Mouse (Mus musculus): ENCODE data around the gene Klf3. TPM values are rescaled to one million over a fixed set of nuclear protein-coding genes. Genes with fewer than 3 reads are reported as not detected.

The Klf3 gene
- total RNA-seq (2014; fragmentation: Nextera tagmentation) (101 and 120 TPM in 2 replicates), total RNA-seq (2017) (34.4 and 37.4 TPM in 2 replicates)

DNA sequence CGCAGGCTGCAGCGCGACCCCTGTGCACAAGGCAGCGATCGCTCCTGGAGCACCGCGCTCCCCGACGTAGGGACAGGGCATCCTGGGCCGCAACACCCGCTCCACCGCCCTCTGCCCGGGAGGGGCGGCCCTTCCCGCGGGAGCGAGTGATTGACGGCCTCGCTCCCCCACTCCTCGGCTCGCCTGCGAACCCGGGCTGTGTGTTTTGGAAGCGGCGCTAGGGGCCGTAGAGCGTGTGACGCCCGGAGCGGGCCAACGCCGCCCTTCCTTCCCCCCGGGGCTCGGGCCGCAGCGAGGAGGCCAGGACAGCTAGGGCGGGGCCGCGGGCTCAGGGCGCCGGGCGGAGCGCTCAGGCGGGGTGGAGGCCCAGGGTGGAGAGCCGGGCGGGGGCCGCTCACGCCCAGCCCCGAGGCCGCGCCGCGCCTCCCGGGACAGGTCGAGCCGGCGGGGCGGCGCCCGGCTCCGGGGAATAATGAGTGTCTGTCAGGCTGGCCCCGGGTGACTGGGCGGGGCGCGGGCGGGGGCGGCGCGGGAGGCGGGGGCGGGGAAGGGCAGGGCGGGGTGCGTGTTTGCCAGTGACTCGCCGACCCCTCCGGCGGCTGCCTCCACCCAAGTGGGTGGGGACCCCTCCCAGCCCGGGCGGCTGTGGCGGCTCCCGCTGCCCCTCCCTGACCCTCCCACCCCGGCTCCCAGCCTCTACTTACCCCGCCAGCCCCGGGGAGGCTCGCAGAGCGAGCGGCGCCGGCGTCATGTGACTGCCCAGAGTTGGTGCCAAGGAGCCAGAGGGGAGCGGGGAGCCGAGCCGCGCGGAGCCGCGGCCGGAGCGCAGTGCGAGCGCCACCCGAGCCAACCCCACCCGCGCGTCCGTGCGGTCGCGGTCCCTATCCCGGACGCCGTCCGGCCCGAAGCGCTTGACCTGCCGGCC is at the start of gene Klf3:
TSS of gene Klf3 (plus strand) at position 594 of the 925 bp plus-strand sequence.
- ATAC-seq (replicated peaks; ENCODE audit: low FRiP score, low TSS enrichment, poor library complexity, severe bottlenecking): peak; percentile 81

DNA sequence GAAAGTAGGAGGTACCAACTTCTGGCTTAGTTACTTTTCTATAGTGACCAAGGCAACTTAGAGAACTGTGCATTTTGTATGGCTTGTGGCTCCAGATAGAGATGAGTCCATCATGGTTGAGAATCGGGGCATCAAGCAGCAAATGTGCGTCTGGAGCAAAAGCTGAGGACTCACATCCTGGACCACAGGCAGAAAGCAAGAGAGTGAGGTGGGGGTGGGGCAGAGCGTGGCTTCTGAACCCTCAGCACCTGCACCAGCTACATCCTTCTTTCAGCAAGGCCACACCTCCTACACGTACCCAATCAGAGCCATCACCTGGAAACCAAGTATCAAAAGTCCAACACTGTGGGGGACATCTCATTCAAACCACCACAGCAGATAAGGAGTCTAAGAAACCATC is 40.9 kb upstream of the Klf3 start:
- ATAC-seq (replicated peaks; ENCODE audit: low FRiP score, low TSS enrichment, poor library complexity, severe bottlenecking): no peak

DNA sequence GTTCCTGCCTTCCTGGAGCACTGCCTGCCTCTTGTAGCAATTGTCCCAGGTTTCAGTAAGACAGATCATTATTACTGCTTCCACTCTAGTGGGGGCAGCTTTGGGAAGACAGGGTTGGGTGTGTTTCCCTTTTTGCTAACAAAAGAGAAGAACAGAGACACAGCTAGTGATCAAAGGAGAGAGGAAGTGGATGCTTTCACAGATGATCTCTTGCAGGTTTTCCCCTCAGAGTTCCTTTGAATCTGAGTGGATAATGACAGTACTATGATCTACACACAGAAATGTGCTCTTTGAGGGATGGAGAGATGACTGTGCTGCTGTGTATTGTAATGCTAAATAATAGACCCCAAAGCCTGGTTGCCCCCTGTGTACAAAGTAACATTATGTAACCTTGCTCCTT is 38.7 kb upstream of the Klf3 start:
- no peak for ATAC-seq (replicated peaks; ENCODE audit: low FRiP score, low TSS enrichment, poor library complexity, severe bottlenecking)

DNA sequence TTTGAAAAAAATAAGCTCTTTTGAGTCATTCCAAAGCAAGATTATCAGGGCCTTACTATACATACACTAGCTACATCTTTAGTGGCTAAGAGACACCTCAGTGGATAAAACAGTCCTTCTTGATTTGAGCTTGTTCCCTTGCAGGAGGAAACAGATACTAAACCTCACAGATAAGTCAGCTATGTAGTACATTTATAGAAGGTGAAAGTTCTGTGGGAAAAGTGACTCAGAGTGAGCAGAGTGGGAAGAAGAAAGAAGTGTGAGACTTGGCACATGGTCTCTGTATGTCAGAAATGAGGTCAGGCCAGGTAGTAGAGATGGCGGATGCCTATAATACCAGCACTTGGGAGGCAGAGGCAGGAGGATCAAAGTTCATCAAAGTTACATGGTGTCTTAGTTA is 37.4 kb upstream of the Klf3 start:
- ATAC-seq (replicated peaks; ENCODE audit: low FRiP score, low TSS enrichment, poor library complexity, severe bottlenecking): no peak

DNA sequence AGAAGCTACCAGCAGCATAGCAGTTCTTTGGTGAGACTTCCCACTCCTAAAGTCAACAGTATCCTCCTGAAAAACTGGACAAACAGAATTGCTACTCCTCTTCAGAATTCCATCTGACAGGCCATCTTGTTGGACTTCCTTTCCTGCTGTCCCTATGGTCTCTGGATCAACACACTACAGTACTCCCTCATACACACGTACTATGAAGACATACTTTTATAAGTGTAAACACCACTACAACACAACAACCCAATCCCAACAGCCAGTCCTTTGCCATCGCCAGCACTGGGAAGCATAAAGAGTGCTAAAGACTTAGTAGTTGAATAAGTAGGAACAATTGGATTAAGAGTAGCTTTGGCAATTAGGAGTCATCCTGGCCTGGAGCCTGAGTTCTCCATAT is 36.6 kb upstream of the Klf3 start:
- ATAC-seq (replicated peaks; ENCODE audit: low FRiP score, low TSS enrichment, poor library complexity, severe bottlenecking): no peak

DNA sequence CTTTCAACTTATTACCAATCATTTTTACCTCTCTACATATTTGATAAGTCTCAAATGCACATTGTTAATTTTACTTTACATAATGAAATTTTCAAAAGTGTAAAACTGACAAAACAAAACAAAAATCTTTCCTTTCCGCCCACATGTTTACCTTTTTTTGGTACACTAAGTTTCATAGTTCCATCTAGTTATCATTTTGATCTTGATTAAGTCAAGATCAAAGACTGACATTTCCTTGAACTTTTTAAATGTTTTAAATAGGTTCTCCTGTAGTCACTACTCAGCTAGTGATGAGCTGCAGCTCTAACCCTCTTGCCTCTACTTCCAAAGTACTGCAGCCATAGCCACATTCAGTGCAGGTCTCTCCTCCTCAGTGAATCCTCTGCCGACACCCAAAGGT is 31.6 kb upstream of the Klf3 start:
- no peak for ATAC-seq (replicated peaks; ENCODE audit: low FRiP score, low TSS enrichment, poor library complexity, severe bottlenecking)

DNA sequence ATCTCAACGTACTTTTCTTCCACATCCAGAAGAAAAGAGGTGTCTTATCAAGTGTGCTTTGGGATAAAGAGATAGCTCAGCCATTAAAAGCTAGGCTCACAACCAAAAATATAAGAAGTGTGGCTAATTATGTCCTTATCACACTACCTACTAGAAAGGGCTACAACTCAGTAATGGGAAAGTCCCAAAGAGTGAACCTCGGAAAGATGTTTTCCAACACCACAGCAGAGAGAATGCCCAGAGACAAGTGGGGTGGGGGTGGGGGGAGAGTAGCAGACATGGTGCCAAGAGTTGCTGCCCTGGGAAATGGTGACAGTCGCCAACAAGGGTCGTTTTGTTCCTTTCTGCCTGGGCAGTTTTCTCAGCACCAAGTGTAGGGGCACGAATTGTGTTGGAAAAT is 25.0 kb upstream of the Klf3 start:
- no peak for ATAC-seq (replicated peaks; ENCODE audit: low FRiP score, low TSS enrichment, poor library complexity, severe bottlenecking)

DNA sequence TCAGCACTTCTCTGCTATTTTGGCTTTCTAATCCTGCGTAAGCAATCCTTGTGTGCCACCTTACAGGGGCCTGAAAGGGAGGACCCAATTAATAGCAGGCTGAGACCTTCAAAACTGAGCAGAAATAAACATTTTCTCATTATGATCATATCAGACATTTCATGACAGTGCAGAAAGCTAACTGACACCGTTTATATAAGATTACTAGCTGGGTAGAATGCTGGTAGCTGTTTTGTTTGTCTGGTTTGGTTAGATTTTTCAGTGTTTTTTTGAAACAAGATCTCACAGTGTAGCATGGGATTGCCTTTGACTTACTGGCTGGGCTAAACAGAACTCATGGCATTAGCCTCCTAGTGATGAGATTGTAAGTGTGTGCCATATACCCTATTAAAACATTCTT is 23.9 kb upstream of the Klf3 start:
- peak; percentile 77 for ATAC-seq (replicated peaks; ENCODE audit: low FRiP score, low TSS enrichment, poor library complexity, severe bottlenecking)

DNA sequence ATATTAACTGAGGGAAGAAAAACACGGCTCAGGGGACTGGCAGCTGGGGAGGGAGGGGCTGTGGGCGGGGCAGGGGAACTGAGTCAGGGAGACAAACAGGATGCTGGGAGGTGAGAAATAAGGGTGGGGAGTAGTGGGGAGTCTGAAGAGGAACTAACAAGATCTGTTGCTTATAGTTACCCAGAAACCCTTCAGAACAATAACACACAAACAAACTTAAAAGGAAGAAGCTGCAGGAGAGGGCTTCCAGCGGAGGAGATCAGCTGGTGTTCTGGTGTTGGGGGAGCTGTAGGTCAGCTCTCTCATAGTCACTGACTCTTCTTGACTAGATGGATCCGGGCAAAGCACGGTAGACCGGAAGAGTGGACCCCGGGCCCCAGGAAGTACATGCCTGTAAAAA is 22.4 kb upstream of the Klf3 start:
- 0 out of 2 replicates have a peak, but pooled peaks have one; percentile 35 for ATAC-seq (replicated peaks; ENCODE audit: low FRiP score, low TSS enrichment, poor library complexity, severe bottlenecking)

DNA sequence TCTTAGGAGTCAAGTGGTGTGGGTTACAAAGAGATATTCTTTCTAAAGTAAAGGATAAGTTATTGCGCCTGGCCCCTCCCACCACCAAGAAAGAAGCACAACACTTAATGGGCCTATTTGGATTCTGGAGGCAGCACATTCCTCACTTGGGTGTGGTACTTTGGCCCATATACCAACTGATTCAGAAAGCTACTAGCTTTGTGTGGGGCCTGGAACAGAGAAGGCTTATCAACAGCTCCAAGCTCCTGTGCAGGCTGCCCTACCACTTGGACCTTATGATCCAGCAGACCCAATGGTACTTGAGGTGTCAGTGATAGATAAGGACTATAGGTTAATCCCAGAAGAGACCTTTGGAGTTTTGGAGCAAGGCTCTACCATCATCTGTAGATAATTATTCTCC is 15.0 kb upstream of the Klf3 start:
- 0 out of 2 replicates have a peak, but pooled peaks have one; percentile 26 for ATAC-seq (replicated peaks; ENCODE audit: low FRiP score, low TSS enrichment, poor library complexity, severe bottlenecking)

DNA sequence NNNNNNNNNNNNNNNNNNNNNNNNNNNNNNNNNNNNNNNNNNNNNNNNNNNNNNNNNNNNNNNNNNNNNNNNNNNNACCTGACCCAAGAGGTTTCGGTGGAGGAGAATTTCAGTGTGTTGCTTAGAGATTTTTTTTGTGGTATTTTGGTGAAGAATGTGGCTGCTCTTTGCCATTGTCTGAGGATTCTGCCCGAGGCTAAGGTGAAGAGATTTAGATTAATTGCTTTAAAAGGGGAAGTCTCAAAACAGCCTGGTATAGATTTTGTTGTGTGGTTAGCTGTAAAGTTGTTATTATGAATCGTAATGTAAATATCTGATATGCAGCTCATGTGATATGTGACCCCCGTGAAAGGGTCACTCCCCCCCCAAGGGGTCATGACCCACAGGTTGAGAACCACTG is 5.0 kb upstream of the Klf3 start:
- no peak for ATAC-seq (replicated peaks; ENCODE audit: low FRiP score, low TSS enrichment, poor library complexity, severe bottlenecking)

DNA sequence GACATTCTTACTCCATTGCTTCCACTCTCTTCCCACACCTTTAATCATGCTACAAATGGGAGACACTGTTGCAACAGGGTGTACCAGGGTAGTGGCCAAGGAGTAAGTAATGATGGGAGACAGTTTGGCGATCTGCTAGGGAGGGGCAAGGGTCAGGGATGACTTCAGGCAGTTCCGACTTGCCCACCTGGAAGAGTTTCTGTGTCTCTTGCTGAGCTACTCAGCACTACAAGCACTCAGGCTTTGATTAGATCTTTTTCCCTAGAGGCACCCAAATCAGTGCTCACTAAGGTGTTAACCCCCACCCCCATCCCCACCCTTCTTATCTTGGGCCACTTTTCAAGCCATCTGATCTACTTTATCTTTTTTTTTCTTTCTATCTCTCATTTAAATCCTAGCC is 1.6 kb upstream of the Klf3 start:
- no peak for ATAC-seq (replicated peaks; ENCODE audit: low FRiP score, low TSS enrichment, poor library complexity, severe bottlenecking)

DNA sequence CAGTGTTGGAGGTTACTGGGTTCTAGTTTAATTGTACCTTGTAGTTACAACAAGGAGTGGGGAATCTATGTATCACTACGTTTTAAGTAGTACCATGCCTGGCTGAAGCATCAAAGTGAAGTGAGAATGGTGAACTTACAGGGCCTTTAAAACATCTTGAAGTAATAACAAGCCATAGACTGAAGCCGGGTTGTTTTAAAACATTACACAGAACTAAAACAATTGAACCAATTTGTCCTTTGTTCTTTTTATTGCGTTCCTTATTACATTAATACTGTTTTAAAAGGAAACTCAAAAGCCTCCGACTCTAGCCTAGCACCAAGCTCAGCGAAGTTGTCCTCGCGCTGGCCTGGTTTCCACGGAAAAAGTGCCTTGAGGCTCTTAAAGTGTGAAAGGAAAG is 1.0 kb upstream of the Klf3 start:
- no peak for ATAC-seq (replicated peaks; ENCODE audit: low FRiP score, low TSS enrichment, poor library complexity, severe bottlenecking)

DNA sequence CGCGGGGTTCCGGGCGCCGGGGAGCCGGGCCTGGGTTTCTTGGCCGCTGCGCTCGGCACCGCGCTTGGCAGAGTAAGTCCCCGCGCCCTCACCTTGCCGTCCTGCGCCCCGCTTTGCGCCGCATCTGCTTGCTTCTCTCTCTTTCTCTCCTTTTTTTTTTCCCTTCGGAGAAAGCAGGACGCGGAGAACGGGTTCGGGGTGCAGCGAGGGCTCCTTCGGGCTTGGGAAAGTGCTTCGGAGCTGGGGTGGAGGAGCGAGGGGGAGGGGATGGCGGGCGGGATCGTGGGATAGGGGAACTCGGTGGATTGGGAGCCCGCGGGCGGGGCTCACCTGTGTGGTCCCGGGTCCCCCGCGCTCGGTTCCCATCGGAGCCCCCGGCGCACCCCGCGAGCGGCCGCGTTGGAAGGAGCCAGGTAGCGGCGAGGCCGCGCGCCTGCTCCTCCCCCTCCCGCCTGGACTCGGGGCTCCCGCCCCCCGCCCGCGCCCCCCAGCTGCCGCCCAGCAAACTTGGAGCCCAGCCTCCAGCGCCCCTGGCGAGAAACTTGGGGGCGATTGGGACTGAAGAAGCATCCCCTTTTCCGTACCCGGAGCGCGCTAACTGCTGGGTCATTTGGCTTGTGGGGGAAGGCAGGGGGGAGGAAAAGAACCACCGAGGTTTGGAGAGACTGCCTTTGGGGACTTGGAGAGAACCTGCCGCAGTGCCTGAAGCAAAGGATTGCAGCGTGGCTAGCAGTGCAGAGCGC is 703 bp downstream of the Klf3 start:
- no peak for ATAC-seq (replicated peaks; ENCODE audit: low FRiP score, low TSS enrichment, poor library complexity, severe bottlenecking)

DNA sequence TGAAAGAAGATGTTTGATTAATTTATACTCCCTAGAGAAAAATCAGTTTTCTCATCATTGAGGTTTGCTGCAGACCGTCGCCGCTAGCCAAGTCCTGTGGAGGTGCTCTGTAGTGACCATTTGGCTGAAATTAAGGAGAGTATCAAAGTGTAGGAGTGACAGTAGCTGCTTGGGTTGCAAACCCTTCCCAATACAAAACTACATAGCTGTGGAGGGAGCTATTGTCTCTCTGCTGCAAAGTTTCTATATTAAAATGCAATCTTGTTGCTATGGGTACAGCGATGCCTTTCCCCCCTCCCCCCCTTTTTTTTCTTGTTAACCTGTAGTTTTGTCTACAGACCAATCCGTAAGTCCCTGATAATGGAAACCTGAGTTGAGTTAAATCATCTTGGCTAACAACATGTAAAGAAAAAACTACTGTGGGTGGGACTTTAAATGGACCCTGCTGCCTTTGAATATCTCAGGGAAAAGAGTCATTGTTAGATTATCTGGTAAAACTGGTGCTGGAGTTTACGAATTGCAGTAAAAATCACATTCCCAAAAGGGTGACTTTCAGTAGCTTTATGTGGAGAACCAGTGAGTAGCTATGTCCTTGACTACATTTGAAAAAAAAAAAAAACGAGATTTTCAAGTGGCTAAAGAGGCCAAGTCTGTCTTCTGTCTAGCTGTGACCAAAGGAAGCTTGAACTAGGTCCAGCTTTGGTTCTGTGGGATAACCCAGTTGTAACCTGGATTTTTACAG is 2.1 kb downstream of the Klf3 start:
- no peak for ATAC-seq (replicated peaks; ENCODE audit: low FRiP score, low TSS enrichment, poor library complexity, severe bottlenecking)

DNA sequence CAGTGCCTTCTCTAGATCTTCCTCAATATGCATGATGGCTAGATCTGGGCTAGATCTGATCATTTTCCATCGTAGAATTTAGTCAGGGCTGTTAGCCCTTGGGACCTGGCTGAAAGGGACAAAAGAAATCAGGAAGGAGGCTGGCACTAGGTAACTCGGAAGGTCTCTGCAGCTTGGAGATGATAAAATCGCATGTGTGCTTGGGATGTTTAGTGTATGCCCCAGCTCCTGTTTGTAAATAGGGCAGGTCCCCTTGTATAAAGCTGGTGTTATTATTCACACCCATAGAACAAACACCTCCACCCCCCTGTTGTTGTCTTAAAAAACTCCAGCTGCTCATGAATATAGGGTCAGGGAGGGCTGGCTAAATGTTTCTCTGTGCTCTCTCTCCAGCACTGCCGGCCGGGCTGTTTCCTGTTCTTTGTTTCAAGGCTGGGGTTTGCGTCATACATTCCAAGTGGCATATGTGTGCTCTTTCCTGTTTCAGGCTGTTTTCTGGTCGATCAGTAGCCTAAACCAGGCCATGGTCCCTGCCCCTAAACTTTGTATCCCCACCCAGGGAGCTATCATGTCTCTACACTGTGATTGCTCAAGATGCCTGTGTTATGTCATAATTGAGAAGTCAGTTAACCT is 2.8 kb downstream of the Klf3 start:
- ATAC-seq (replicated peaks; ENCODE audit: low FRiP score, low TSS enrichment, poor library complexity, severe bottlenecking): no peak

DNA sequence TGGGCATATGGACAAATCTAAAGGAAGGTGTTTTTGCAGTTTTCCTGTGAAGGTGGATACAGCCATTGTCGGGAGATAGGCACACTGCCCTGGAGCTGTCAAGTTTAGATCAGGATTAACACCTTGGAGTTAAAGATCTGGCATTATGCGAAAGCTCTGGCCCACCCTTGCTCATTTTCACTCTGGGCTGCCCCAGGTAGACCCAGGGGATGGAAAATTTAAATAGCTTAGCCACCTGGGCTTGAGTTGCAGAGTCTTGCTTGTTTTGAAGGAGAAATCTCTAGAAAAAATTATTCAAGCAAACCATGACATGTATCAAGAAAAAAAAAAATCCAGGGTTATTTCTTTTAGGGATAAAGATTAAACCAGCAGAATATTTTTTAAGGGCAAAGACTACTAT is 3.4 kb downstream of the Klf3 start:
- no peak for ATAC-seq (replicated peaks; ENCODE audit: low FRiP score, low TSS enrichment, poor library complexity, severe bottlenecking)

DNA sequence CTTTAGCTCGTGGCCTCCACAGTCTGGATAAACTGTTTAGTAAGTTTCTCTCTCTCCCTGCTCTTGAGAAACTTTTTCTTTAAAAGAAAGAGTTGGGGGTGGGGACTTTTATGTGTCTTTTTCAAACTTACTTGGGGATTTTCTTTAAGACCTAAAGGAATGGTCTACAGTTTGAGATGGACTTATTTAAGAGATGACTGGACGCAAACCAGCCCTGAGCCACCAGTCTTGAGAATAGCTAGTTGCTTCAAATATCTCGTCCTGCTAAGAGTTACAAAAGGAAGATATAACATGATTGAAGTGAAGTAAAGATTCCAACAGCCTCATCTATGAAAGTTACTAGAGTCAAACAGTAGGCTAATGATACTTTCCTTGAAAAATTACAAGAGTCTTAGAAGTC is 4.0 kb downstream of the Klf3 start:
- no peak for ATAC-seq (replicated peaks; ENCODE audit: low FRiP score, low TSS enrichment, poor library complexity, severe bottlenecking)

DNA sequence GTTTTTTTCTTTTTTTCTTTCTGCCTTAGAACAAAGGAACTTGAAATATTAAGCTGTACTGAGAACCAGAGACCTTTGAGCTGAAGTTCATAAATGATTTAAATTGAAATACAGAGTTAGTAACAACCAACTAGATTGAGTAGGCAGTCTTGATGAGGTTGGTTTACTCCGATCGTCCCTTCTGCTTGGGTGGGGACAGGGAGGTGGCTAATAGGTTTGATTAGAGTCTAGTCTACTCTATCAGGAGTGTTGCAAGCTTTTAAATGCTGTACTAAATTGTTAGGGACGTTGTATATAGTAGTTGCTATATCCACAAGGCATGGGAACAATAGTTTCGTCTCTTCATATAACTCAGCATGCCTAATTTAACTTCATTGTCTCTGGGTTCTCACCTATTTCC is 4.4 kb downstream of the Klf3 start:
- ATAC-seq (replicated peaks; ENCODE audit: low FRiP score, low TSS enrichment, poor library complexity, severe bottlenecking): no peak
